Mouse (Mus musculus): ENCODE measurements at regions not wholly inside any gene's neighbourhood (a gene's known extent, or its start where the extent isn't known, plus 50 kb on each side); places are given as distances from the start of the nearest gene placed in this dataset.

GRCm38 (mm10) chr2:149467801-149468200, 62.9 kb downstream of the Cst10 start:
- intact Hi-C loops (cut with DNase I): no loop called here

GRCm38 (mm10) chr2:149472411-149472810, 67.6 kb downstream of the Cst10 start:
- intact Hi-C loops (cut with DNase I): no loop called here

GRCm38 (mm10) chr2:149493280-149493988, 88.6 kb downstream of the Cst10 start:
- intact Hi-C loops (cut with DNase I): no loop called here

GRCm38 (mm10) chr2:149512870-149513269, 108.0 kb downstream of the Cst10 start:
- intact Hi-C loops (cut with DNase I): loop anchor here (5.0 kb wide), 1 partner anchor 91 kb away; no protein-coding TSS in a partner anchor

GRCm38 (mm10) chr2:149524424-149524823, 119.6 kb downstream of the Cst10 start:
- intact Hi-C loops (cut with DNase I): no loop called here

GRCm38 (mm10) chr2:149542837-149543236, 138.0 kb downstream of the Cst10 start:
- intact Hi-C loops (cut with DNase I): no loop called here

GRCm38 (mm10) chr2:149545708-149546107, 140.9 kb downstream of the Cst10 start:
- intact Hi-C loops (cut with DNase I): no loop called here

- intact Hi-C loops (cut with DNase I): no loop called here
Observed at GRCm38 (mm10) chr2:149546639-149547200, 141.9 kb downstream of the Cst10 start.

GRCm38 (mm10) chr2:149555209-149555608, 150.4 kb downstream of the Cst10 start:
- intact Hi-C loops (cut with DNase I): loop anchor here (10.0 kb wide), 2 partner anchors 470 to 540 kb away; no protein-coding TSS in a partner anchor

- intact Hi-C loops (cut with DNase I): no loop called here
Observed at GRCm38 (mm10) chr2:149573773-149574172, 168.9 kb downstream of the Cst10 start.

- intact Hi-C loops (cut with DNase I): no loop called here
Observed at GRCm38 (mm10) chr2:149602581-149602980, 197.7 kb downstream of the Cst10 start.

GRCm38 (mm10) chr2:149613381-149613780, 208.5 kb downstream of the Cst10 start:
- intact Hi-C loops (cut with DNase I): no loop called here

GRCm38 (mm10) chr2:149614078-149614939, 209.5 kb downstream of the Cst10 start:
- intact Hi-C loops (cut with DNase I): no loop called here

GRCm38 (mm10) chr2:149625626-149626025, 203.4 kb upstream of the Syndig1 start:
- intact Hi-C loops (cut with DNase I): no loop called here

GRCm38 (mm10) chr2:149641207-149641606, 187.8 kb upstream of the Syndig1 start:
- intact Hi-C loops (cut with DNase I): no loop called here

GRCm38 (mm10) chr2:149651829-149652228, 177.2 kb upstream of the Syndig1 start:
- intact Hi-C loops (cut with DNase I): no loop called here

GRCm38 (mm10) chr2:149661086-149661485, 167.9 kb upstream of the Syndig1 start:
- intact Hi-C loops (cut with DNase I): no loop called here

- intact Hi-C loops (cut with DNase I): no loop called here
Observed at GRCm38 (mm10) chr2:149664377-149664776, 164.6 kb upstream of the Syndig1 start.

GRCm38 (mm10) chr2:149666412-149666811, 162.6 kb upstream of the Syndig1 start:
- intact Hi-C loops (cut with DNase I): no loop called here

GRCm38 (mm10) chr2:149671870-149672269, 157.1 kb upstream of the Syndig1 start:
- intact Hi-C loops (cut with DNase I): no loop called here

- intact Hi-C loops (cut with DNase I): no loop called here
Observed at GRCm38 (mm10) chr2:149679822-149680459, 149.1 kb upstream of the Syndig1 start.
